Mouse (Mus musculus) cerebellum, postnatal 36 days (tissue): ENCODE results near the gene Cggbp1.
"Not testable (repeated sequence)": the region's sequence is repeated elsewhere in the genome, so short reads cannot be mapped to it uniquely, and the experiment has no call there.

Experiments used
- DNase-seq, 2 experiments: peaks; one replicate each; pipeline ENCODE4 v3.0.0; 2021 to 2022; ENCODE audit warnings: mixed read lengths in 2 of 2

Cggbp1 gene

GRCm38 (mm10) chr16:64851563-64852362, at the start of gene Cggbp1, which contains the start of gene Zfp654:
Cggbp1 (plus strand) TSS chr16:64851996.
Zfp654 (minus strand) TSS chr16:64851652.
- DNase-seq = peak; percentile 99 to 100

DNA sequence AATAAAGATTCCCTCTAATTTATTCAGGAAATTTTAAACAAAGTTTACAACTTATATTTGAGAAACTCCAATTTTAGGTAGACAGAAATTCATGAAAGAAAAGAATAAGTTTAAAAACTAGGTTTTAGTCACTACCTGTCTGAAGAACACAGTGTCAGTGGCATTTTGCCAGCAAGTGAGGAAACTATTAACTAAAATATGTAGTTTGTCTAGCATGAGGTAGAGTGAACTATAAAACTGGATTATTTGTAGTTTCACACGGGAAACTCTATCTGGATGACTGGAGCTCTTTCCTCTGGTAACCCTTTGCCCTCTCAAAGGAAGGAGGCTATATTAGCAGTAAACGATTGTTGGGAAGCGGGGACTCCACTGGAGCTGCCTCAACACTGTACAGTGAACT, 48.8 kb upstream of the Cggbp1 start:
- DNase-seq = no peak

GRCm38 (mm10) chr16:64817094-64817765, 34.6 kb upstream of the Cggbp1 start:
- DNase-seq = no peak

- DNase-seq = no peak
These were observed 27.9 kb upstream of the Cggbp1 start for GRCm38 (mm10) chr16:64823890-64824289.

DNA sequence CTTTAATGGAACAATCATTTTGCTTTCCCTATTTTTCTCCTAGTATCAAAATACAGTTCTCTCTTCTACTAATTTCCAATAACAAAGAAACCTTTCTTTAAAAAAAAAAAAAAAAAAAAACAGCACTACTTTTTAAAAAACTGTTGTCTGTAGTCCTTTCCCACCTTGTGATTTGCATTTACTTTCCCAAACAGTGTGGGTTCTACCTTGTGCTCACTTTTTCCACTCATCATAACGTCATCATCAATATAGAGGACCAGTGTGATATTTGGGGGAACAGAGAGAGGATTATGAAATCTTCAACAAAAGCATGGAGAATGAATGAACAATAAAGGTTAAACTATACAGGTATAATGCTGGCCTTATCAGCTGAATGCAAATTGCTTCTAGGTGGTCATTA, 27.3 kb upstream of the Cggbp1 start:
- no peak for DNase-seq

DNA sequence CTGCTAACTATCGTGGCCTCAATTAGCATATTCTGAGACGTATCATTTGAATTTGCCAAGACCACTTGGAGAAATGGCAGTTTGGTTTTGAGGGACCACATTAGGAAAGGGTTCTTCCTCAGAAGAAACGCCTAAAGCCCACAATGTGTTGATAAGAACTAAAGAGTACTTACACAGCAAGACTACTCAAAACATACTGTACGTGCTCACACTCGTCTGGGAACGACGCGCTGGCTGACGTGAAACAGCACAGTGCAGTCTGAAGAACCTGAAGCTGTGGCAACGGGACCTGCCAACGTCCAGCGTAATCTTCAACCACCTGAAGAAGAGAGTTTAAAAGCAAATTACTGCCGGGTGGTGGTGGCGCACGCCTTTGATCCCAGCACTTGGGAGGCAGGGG, 21.5 kb upstream of the Cggbp1 start:
- no peak for DNase-seq

DNA sequence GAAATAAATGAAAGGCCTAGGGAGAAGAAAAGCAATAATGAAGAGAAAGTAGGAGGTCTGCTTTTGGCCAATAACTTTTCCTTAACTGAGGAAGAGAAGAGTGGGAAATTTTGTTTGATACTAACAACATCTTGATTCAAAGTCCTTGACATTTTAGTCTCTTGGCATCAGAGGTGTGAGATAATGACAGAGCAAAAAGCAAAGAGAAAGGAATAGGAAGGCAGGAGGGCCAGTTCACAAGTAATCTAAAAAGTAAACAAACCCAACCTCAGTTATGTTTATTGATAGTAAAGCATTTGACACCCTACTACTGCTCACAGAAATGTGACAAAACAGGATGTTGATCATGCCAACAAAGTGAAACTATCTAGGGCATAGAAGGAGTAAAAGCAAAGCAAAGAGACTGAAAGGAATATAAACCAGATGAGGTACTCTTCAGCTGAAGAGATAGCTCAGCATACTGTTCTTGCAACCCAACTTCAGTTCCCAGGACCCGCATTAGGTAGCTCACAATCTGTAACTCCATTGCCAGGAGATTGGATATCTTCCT, 15.7 kb upstream of the Cggbp1 start:
- no peak for DNase-seq

DNA sequence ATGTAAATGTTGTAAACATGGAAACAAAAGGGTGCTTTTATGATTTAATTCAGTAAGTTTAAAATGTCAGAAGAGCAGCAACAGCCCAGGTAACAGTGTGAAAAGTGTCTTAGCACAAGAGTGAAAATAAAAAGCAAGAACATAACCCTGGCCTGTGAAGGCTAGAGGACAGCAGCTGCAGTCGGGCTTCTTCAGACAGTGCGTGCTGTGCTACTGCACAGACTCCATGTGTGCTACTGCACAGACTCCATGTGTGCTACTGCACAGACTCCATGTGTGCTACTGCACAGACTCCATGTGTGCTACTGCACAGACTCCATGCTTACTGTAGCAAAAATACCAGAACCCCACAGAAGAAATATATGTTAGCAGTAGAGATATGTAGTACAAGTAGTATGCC, 15.1 kb upstream of the Cggbp1 start:
- DNase-seq = no peak

DNA sequence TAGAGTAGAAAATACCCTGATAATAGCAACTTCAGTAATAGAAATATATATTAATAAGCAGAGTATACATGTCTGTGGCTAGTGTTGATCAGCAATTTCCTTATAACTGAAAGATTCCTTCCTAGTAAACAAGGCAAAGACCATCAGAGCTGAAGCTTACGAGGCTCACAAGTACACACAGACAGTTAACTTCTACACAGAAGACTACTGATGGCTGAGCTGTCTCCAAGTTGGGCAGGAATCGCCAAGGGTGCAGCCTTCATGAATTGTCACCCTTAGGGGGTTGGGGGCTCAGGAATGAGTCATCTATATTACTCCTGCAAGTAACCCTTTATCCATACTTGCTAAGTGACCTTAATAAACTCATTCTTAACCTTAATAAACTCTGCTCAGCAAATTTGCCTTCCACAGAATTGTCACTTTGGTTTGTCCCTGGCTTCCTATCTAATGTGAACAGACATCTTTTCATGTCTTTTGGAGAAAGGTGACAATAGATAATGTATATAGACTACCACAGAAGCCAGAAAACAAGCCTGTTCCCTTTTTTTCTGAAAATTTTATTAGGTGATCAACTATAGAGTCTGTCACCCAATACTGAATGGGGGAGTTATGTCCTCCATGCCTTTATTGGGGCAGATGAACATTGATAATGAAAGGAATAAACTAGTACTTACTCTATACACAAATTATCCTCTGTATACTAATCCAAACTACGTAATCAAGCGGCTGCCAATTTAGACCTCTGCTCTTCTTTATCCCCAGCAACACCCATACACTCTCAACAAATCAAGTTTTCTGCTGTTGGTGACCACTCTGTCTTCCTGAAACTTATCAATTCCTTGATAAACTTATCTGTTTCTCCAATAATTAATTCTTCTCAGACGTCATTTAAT, 10.1 kb upstream of the Cggbp1 start:
- DNase-seq = no peak

DNA sequence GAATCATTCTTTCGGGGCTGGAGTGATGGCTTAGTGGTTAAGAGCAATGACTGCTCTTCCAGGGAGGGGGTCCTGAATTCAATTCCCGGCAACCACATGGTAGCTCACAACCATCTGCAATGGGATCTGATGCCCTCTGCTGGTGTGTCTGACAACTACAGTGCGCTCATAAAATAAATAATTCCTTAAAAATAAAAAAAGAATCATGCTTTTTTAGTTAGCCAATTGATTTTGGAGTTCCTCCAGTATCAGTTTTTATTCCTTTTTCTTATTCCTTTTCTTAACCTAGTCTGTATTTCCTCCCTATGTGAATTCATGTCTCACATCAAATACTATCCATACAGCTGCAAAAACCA, 9.4 kb upstream of the Cggbp1 start:
- no peak for DNase-seq

DNA sequence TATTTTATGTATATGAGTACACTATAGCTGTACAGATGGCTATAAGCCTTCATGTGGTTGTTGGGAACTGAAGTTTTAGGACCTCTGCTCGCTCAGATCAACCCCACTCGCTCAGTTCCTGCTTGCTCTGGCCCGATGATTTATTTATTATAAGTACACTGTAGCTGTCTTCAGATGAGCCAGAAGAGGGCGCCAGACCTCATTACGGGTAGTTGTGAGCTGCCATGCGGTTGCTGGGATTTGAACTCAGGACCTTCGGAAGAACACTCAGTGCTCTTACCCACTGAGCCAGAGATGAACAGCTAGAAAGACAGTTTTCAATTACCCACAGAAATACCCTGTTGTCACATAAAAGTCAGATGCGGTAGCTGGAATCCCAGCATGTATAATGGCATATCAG, 5.8 kb upstream of the Cggbp1 start:
- no peak for DNase-seq

DNA sequence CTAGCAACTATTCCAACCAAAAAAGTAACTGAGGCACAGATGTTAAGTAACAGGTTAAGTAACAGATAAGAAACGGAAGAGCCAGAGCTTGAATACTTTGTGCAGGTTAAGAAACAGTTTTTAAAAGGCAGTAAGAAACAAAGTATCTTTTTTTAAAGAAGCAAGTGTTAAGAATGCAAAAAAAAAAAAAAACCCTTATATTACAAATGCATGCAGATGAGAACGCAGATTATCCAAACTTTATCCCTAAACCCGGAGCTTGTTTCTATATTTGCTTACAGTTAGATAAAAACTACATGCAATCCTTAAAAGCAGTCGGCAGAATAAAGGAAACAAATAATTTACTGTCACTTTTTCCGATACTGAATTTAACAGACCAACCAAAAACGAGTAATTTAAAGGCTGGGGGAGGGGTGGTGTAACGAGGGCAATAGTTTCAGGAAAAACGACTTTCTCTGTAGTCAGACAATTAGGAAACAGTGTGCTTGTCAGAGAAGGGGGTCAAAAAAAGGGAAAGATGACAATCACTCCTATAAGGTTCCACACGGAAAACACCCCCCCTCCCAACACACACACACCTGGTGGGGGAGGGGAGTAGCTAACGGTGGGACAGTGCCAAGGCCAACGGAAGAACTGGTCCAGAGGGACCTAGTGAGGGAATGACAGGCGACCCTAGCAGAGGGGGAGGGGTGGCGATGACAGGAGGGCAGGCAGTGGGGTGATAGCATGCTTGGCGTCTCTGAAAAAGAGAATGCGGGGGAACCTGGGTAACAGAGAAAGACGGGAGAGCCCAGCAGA, 1.3 kb upstream of the Cggbp1 start:
- DNase-seq = peak; percentile 34 to 43

- no peak for DNase-seq
These were observed 672 bp upstream of the Cggbp1 start for GRCm38 (mm10) chr16:64851085-64851562.

DNA sequence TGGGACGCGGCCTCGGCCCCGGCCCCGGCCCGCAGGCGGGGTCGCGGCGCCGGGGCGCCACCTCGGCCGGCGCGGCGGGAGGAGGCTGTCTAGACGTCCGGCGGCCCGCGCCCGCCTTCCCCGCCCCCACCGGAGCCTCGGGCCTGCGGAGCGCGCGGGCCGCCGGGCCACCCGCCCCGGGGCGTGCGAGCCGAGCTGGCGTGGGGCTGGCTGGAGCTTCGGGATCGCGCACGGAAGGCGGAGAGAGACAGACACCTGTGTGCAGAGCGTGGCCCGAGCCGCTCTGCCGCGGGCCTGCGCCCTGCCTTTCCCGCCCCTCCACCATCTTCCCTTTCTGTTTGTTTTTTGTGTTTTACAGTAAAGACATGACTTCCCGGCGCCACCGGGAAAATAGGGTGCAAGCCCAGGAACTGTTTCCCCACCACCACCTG, 660 bp downstream of the Cggbp1 start:
- DNase-seq = peak; percentile 50 to 68

- DNase-seq = no peak
These were observed 1.1 kb downstream of the Cggbp1 start for GRCm38 (mm10) chr16:64852891-64853290.

GRCm38 (mm10) chr16:64856946-64857345, 5.2 kb downstream of the Cggbp1 start:
- no peak for DNase-seq

- DNase-seq = not testable (repeated sequence)
These were observed 14.0 kb downstream of the Cggbp1 start for GRCm38 (mm10) chr16:64865841-64866240.

DNA sequence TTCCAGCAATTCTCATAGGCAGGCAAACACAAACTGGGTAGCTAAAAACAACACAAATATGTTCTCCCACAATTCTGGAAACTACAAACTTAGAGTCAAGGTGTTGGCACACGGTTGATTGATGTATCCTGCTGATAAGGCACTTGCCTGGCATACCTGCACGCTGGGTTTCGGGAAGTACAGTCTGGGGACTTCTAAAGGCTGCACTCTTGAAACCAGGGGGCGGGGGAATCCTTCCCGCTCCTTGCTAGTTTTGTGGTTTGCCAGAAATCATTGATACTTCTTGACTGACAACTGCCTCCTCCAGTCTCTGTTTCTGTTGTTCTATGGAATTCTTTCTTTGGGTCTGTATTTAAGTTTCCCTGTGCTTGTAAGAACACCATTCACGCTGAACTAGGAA, 16.8 kb downstream of the Cggbp1 start:
- no peak for DNase-seq

- no peak for DNase-seq
These were observed 17.8 kb downstream of the Cggbp1 start for GRCm38 (mm10) chr16:64869621-64870020.

DNA sequence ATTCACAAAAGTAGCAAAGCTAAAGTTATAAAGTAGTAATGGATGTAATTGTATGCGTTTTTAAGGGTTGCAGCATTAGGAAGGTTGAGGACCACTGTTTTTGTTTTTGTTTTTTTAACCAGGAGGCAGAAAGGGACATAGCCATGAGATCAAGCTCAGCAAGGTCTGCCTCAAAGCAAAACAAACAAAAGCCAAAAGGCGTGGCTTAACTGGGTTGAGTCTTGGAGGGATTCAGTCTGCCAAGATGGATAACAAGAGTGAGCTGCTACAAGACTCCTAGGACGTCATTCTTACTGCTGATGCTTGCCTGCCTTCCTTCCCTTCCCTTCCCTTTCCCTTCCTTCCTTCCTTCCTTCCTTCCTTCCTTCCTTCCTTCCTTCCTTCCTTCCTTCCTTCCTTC, 20.5 kb downstream of the Cggbp1 start:
- no peak for DNase-seq

- no peak for DNase-seq
These were observed 21.0 kb downstream of the Cggbp1 start for GRCm38 (mm10) chr16:64872841-64873240.
